Mouse (Mus musculus) kidney, postnatal 0 days (tissue): Measurements from ENCODE around the gene Pdhx. TPM values are rescaled to one million over a fixed set of nuclear protein-coding genes. Genes with fewer than 3 reads are reported as not detected.

Experiments
- ATAC-seq: fragments of 200-750 bp; cut with Nextera tagmentation; replicated peaks from 2 replicates; pipeline ENCODE4 v1.8.0; 2017; ENCODE audit warnings: low read depth, moderate number of reproducible peaks, moderate TSS enrichment, moderate library complexity; ENCODE audit not compliant: low FRiP score
- DNase-seq: peaks from one replicate; pipeline ENCODE4 v3.0.0-alpha.2; 2016; ENCODE audit warnings: low spot score
- H3K27ac ChIP-seq: fragments of 300-500 bp; sonication (generic); 2 replicates; pipeline ENCODE4 v1.5.1; 2014; ENCODE audit warnings: mild to moderate bottlenecking
- H3K27me3 ChIP-seq: fragments of 300-500 bp; sonication (generic); 2 replicates; pipeline ENCODE4 v1.6.1; 2014; ENCODE audit warnings: low read length, mixed read lengths; ENCODE audit not compliant: insufficient read depth
- H3K36me3 ChIP-seq: fragments of 300-500 bp; sonication (generic); 2 replicates; pipeline ENCODE4 v1.6.1; 2014; ENCODE audit warnings: low read length, mixed read lengths; ENCODE audit not compliant: insufficient read depth
- H3K4me1 ChIP-seq: fragments of 300-500 bp; sonication (generic); replicated peaks from 2 replicates; pipeline ENCODE4 v1.6.1; 2014; ENCODE audit warnings: antibody characterized with exemption, low read length, mixed read lengths; ENCODE audit not compliant: insufficient read depth
- H3K4me2 ChIP-seq: fragments of 300-500 bp; sonication (generic); 2 replicates; pipeline ENCODE4 v1.6.1; 2014; ENCODE audit warnings: mild to moderate bottlenecking, low read length, moderate library complexity, mixed read lengths
- H3K4me3 ChIP-seq: fragments of 300-500 bp; sonication (generic); replicated peaks from 2 replicates; pipeline ENCODE4 v1.5.1; 2014; ENCODE audit warnings: low read depth, low read length
- H3K9ac ChIP-seq: fragments of 300-500 bp; sonication (generic); 2 replicates; pipeline ENCODE4 v1.6.1; 2014; ENCODE audit warnings: low read depth, low read length
- H3K9me3 ChIP-seq: fragments of 300-500 bp; sonication (generic); replicated peaks from 2 replicates; pipeline ENCODE4 v1.6.1; 2016; ENCODE audit warnings: low read length, inconsistent platforms, mixed read lengths
- CTCF ChIP-seq: IDR thresholded peaks from 2 replicates; pipeline ENCODE4 v1.5.1; 2016; ENCODE audit warnings: antibody characterized with exemption, low read depth, mild to moderate bottlenecking, moderate library complexity
- WGBS: fragments of 180-500 bp; shearing (Covaris S2); extraction: QIAGEN DNeasy Blood & Tissue Kit; methylation state at CpG from one replicate; pipeline ENCODE4 v1.1.7; 2014; 5-methylcytosine and 5-hydroxymethylcytosine counted together
- polyA plus RNA-seq: library from polyadenylated mRNA; unstranded; fragments of >200 nt; fragmentation: Nextera tagmentation; extraction: Ambion mirVana; gene quantifications from 2 replicates; pipeline ENCODE4 v1.2.1, GENCODE M21; 2015

Gene Pdhx
- 41.7 and 46.5 TPM in 2 replicates for polyA plus RNA-seq

DNA sequence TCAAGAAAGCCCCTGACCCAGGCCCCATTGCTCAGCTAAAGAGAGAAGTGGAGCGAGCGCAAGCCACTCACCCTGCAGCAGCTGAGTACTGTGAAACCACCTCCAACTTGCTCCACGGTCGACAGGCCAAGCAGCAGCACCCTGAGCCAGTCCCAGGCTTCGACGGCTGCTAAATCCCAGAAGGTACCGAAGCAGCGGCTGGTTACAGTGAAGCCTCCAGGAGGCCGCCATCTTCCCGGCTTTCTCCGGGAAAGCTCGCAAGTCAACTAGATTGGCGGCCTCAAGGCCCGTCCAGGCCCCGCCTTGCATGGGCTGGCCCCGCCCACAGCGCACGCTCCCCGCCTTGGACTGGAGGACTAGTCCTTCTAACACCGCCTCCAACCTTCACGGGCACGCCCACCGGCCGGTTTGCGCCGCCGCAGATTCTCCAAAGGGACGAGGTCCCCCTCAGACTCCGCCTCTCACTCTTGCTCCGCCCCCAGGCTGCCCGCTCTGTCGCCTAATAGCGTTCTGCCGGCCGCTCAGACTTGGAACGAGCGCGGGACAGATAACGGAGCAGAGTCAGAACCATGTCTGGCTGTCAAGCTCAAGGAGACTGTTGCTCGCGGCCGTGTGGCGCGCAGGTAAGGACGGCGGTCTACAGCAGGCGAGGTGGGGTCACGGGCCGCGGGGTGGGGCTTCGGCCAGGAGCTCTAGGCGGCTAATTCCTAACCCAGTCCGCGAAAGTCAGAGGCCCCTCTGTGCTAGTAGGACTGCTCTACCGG is at the start of gene Pdhx, which contains the start of gene Apip:
Pdhx (minus strand) TSS at position 295 of the 764 bp plus-strand sequence.
Apip (plus strand) TSS at position 457 of the 764 bp plus-strand sequence.
- peak within 1 kb of the TSS; percentile 73 for H3K4me2 ChIP-seq
- DNase-seq (peak; percentile 100), ATAC-seq (peak; percentile 99)
- peaks cover 4% of the 10 kb centered on the region; the same call in 1 of the 2 replicates for H3K4me1 ChIP-seq
- peak within 1 kb of the TSS; percentile 84 for H3K4me3 ChIP-seq
- no peaks in the 10 kb centered on the region for H3K27me3 ChIP-seq
- H3K9me3 ChIP-seq = no peaks in the 10 kb centered on the region
- WGBS = under 1% methylated on average over 55 of the region's 55 CpGs
- H3K9ac ChIP-seq = peak within 1 kb of the TSS; percentile 90
- no peak for TF ChIP-seq CTCF
- no peaks in the 10 kb centered on the region for H3K36me3 ChIP-seq
- peak within 1 kb of the TSS; percentile 92 for H3K27ac ChIP-seq

DNA sequence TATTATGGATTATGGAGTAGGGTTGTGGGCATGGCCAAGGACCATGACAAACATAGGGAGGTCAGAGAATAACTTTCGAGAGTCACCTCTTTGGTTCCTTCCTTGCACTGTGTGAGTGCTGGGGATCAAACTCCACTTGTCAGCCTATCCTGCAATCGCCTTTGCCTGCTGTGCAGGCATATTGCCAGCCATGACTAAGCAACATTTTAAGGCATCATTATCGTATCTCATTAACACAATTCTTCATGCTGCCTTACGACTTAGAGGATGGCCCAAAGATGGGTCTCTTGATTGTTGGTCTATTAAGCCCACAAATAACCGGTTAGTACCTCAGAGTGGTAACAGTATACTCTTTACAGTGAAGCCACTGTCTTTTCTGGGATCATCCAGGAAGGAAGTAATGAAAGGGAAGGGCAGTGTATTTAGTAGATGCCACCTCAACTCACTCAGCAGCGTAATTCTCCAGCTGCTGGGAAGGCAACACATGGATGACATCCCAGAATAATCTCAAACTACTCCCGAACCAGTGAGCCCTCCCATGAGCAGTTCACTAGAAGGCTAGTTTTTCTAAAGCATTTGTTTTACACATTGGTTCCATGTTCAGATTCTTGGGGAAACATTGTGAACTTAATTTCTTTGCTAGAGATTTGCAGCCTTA is 46.0 kb upstream of the Pdhx start:
- Histone ChIP-seq H3K27me3 (no peaks in the 10 kb centered on the region), H3K9ac (no peak overlapping the region), H3K27ac (no peak overlapping the region), H3K9me3 (no peaks in the 10 kb centered on the region), H3K36me3 (no peaks in the 10 kb centered on the region), H3K4me2 (no peak overlapping the region), H3K4me3 (no peak overlapping the region), H3K4me1 (no peaks in the 10 kb centered on the region)
- ATAC-seq (no peak), DNase-seq (no peak)
- 72% methylated on average over 7 of the region's 7 CpGs for WGBS
- no peak for TF ChIP-seq CTCF

DNA sequence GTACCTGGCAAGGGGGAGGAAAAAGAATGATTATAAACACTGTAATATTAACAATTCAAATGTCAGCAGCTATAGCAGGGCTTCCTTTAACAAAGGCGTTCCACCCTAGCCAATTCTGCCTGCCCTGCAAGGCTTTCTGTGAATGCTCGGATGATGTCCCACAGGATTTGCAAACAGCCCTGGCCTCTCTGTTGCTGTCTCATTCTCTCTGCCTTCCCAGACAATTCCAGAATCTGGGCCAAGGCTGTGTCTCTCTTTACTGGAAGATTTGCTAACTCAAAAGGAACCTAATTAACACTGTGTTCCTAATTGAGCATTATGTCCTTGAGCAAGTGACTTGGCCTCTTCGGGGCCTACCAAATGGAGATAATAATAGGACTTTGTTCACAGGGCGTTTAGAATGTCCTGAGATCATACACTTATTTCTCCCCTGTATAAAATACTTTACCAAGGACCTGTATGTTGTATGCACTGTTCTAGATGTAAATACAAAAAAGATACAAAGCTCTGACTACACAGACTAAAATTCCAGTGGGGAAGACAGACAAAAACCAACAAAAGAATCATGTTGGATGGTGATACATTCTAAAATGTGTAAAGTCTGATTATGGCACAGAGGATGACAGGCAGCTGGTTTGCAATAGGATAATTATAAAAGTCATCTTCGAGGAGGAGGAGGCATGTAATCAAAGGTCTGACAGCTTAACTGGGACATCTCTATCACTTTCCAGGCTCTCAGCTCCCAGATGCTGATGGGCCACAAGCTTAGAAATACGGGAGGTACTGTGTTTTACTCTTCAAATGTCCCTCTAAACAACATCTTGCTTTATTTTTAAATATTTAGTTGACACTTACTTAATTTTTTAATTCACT is 45.2 kb upstream of the Pdhx start:
- no peak overlapping the region for H3K4me2 ChIP-seq
- H3K9ac ChIP-seq = no peak overlapping the region
- H3K9me3 ChIP-seq = no peaks in the 10 kb centered on the region
- no peaks in the 10 kb centered on the region for H3K4me1 ChIP-seq
- H3K27me3 ChIP-seq = no peaks in the 10 kb centered on the region
- WGBS = 62% methylated on average over 6 of the region's 6 CpGs
- H3K27ac ChIP-seq = no peak overlapping the region
- no peak for TF ChIP-seq CTCF
- DNase-seq = no peak
- ATAC-seq = no peak
- no peak overlapping the region for H3K4me3 ChIP-seq
- H3K36me3 ChIP-seq = no peaks in the 10 kb centered on the region

DNA sequence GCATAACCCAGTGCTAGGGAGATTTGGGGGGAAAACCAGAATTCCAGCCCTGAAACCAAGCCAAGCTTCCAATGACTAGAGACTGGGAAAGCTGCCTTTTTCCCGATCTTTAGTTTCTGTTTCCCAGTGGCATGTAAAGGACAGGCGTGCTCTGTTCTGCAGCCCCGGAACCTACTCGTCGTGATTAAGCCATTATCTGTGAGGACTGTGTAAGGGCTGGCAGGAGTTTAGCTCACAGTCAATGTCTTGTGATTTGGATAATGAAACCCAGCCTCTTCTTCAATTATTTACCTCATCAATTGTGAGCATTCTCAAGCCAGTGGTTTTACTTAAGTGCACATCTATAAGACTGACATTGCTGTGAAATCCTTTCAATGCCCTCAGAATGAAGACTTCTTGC is 43.9 kb upstream of the Pdhx start:
- H3K4me1 ChIP-seq = no peaks in the 10 kb centered on the region
- DNase-seq = no peak
- WGBS = 84% methylated on average over 5 of the region's 5 CpGs

DNA sequence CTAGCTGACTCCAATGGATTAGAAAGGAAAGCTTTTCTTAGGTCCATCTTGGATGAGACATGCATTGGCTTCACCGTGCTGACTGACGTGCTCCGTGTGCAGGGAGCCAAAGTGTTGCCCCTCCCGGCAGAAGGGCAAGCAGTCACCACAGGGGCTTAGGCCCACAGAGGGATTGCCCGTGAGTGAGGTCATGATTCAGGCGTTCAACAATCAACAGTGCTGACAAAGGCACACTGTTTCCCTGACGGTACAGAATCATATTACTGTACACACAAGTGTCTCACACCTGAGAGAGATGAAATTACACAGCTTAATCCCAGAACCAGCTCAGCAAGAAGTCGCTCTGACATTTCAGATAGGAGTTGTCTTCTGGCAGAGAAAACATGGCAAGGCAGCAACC is 38.4 kb upstream of the Pdhx start:
- ATAC-seq = 0 out of 2 replicates have a peak, but pooled peaks have one; percentile 25
- TF ChIP-seq CTCF = no peak
- H3K27ac ChIP-seq = no peak overlapping the region

More for the DNA sequence above, 43.9 kb upstream of the Pdhx start:
- Histone ChIP-seq H3K27me3 (no peaks in the 10 kb centered on the region), H3K27ac (no peak overlapping the region), H3K4me3 (no peak overlapping the region), H3K9ac (no peak overlapping the region), H3K9me3 (no peaks in the 10 kb centered on the region), H3K4me2 (no peak overlapping the region), H3K36me3 (no peaks in the 10 kb centered on the region)
- no peak for ATAC-seq
- TF ChIP-seq CTCF = no peak

DNA sequence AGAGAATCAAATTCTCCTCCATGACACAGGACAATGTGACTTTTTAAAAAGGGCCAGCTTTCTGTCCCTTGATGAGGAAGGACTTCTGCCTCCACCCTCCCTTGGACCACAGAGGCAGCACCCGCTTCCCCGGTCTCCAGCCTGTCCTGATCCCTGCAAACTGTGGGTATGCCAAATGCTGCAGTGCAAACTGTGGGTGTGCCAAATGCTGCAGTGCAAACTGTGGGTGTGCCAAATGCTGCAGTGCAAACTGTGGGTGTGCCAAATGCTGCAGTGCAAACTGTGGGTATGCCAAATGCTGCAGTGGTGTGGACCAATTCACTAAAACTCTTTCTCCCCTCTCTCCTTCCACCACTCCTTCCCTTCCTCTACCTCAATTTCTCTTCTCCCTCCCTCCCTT is 32.9 kb upstream of the Pdhx start:
- no peaks in the 10 kb centered on the region for H3K36me3 ChIP-seq
- no peak for TF ChIP-seq CTCF
- no peaks in the 10 kb centered on the region for H3K9me3 ChIP-seq
- no peaks in the 10 kb centered on the region for H3K27me3 ChIP-seq
- no peak overlapping the region for H3K4me2 ChIP-seq
- WGBS = 89% methylated on average over 2 of the region's 2 CpGs
- no peak overlapping the region for H3K27ac ChIP-seq
- H3K4me3 ChIP-seq = no peak overlapping the region
- DNase-seq (no peak), ATAC-seq (no peak)
- H3K4me1 ChIP-seq = no peaks in the 10 kb centered on the region
- no peak overlapping the region for H3K9ac ChIP-seq

More for the DNA sequence above, 38.4 kb upstream of the Pdhx start:
- Histone ChIP-seq H3K27me3 (no peaks in the 10 kb centered on the region), H3K36me3 (no peaks in the 10 kb centered on the region), H3K4me2 (no peak overlapping the region), H3K4me3 (no peak overlapping the region), H3K9ac (no peak overlapping the region), H3K9me3 (no peaks in the 10 kb centered on the region), H3K4me1 (no peaks in the 10 kb centered on the region)
- WGBS = 36% methylated on average over 8 of the region's 8 CpGs
- no peak for DNase-seq
